Mouse (Mus musculus) kidney, adult 18-20 months (tissue): ENCODE measurements around the gene Ncam1.

Experiments
- DNase-seq: peaks from one replicate; pipeline ENCODE4 v3.0.0; 2021

Ncam1 gene

GRCm38 (mm10) chr9:49672646-49673199 lies 126.0 kb downstream of the Ncam1 start:
- no peak for DNase-seq

DNA sequence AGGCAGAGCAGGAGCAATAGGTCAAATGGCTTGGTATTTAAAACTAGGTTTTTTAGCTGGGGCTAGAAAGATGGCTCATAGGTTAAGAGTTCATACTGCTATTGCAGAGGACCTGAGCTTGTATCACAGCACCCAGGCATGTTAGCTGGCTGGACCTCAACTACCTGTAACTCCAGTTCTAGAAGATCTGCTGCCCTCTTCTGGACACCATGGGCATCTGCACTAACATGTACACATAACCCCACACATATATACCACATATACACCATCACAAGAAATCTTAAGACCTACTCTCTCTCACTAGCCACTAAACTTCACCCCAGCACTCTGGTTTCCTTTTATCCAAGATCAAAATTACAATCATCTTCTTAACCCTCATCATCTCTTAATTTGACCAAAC lies 131.7 kb downstream of the Ncam1 start:
- no peak for DNase-seq

DNA sequence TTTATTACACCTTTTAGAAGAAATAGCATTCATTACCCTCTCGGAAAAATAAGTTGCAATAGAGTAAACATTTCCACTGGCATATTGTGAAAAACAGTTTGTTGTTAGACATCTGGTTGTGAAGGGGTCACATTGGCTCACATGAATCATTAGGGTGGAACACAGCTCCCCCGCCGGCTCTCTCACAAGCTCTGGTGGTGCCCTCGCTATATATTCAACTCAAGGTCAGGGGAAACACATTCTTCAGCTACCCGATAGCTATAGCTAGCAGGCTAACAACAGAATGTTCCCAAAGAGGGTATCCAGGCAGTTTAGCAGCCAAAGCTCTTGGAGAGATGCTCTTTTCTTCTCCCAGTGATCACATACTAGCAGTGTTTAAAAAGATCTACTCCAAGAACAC lies 133.4 kb downstream of the Ncam1 start:
- DNase-seq, result no peak

DNA sequence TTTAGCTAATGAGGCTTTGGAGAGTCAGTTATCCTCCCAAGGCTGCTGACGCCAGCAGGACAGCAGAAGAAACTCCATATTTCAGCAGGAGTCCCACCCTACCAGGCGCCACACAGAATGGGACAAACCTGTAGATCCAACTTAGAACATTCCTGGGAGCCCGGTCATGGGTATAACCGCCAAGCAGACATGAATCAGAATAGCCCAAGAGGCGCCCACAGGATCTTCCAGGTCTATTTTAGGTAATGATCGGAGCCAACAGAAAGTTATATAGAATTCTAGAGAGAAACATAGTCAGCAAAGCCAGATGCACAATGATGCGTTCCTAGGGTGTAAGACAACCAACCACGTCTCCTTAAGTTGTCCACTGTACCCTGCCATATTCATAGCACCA lies 134.8 kb downstream of the Ncam1 start:
- DNase-seq, result no peak

DNA sequence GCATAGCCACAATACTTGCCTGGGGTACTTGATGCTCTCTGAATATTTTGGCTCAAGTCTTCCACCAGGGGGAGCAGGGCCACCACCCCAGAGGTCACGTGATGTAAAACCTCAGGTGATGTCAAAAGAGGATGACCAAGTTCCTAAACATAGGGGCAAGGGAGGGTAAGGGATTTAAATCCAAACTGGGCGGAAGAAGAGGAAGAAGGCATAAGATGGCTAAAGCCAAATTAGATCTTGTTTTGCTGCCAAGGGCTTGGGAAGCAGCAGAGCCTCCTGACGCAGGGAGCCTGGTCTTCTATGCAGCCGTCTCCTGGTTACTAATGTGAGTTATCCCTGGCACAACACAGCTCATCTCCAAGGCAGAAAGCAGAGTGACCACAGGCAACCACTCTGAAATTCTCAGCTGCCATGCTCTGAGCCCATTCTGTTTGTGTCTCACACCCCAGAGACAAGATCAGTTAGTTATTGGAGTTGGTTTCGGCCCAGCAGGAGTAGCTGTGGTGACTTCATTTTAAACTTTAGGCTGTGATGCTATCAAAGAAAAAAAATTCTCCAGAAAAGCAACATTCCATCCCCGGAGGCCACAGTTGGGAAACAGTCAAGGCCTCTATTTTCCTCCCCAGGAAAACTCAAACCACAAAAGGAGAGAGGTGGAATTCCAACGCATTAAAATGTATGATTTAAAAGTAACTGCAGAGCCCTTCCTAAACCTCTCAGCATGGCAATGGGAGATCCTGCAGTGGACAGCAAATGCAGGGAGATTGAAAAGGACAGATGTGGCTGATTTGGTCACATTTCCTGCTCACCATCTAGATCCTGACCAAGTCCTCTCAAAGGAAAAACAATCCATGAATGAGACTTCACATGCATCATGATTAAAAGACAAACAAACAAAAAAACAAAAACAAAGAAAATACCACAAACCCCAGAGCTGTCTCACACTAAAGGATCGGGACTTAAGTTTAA lies 135.5 kb downstream of the Ncam1 start:
- DNase-seq, result peak; percentile 27

DNA sequence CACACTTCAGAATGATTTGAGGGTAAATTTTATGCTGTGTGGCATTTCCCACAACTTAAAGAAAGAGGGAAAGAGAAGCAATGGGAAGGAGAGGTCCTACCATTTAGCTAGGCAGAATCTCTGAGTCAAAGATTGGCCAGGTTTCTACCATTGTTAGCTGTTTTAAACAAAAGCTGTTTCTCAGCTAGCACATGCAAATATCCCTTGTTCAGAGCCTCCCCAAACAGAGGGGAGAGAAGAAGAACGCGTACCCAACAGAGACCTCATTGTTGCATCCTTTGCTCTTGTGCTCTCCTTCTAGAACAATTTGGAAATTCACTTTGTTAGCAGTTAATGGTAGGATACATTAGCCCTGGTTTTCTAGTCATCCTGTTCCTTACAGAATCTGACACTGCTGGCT lies 137.2 kb downstream of the Ncam1 start:
- no peak for DNase-seq

GRCm38 (mm10) chr9:49658381-49658856 lies 140.3 kb downstream of the Ncam1 start:
- no peak for DNase-seq

DNA sequence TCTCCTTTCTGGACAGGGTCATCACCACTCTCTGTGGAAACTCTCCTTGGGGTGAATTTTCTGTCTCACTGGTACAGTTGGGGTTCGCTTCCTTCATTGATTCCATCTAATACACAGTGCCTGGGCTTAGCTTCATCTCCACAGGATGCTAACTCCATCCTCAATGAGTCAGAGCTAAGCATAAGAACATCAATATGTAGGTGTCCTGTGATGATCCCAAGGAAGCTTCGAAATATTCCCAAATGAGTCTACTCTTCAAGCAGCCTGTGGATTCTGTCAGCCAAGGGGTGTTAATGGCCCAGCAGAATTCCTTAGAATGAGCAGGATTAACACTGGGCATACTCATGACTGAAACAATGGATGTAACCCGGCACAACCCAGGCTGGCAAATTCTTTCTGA lies 144.3 kb downstream of the Ncam1 start:
- no peak for DNase-seq

- no peak for DNase-seq
Measured at GRCm38 (mm10) chr9:49653478-49654245, 145.1 kb downstream of the Ncam1 start.

- DNase-seq, result no peak
Measured at GRCm38 (mm10) chr9:49644296-49644695, 154.4 kb downstream of the Ncam1 start.

DNA sequence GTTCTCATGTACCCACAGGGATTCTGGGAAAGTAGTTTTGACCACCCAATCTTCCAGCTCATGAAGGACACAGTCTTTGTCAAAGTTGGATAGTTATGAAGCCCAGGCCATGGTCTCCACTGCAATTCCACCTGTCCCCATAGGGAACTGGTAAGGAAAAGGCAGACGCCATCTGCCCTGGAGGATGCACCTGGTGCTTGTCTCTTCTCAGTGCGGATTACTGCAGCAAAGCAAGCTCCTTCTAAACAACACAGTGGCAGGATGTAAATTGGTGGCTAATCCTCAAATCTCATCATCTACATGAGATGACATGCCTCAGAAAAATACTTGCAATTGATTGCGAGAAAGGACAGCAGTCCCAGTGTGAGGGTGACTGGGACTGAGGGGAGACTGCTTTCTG lies 158.0 kb downstream of the Ncam1 start:
- no peak for DNase-seq

GRCm38 (mm10) chr9:49640142-49640541 lies 158.6 kb downstream of the Ncam1 start:
- no peak for DNase-seq

- no peak for DNase-seq
Measured at GRCm38 (mm10) chr9:49637955-49638354, 160.8 kb downstream of the Ncam1 start.

DNA sequence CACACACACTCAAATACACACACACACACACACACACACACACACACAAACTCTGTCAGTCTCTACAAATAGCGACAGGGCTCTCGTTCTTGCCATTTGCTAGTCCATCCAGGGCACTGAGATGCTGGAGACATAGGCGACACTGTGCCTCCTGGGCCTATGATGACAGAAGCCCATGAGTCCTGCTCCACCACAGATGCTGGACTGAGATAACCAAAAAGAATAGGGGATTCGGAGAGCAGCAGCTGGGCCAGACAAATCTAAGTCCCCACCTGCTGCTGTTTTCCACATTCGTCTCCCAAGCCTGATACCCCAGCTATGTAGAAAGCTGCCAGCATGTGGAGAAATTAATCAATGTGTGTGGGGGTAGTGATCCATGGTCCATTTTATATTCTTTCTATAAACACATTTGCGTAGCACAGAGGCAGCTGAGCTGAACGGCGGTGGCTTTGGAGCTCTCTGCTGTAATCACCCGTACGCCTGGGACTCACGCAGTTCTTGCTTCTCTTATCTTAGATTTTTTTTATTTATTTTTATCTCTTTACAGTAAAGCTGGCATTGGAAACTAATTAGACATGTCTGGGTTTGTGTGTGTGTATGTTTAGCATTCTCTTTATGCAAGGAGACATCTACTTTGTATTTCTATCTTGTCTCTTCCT lies 162.9 kb downstream of the Ncam1 start:
- no peak for DNase-seq

GRCm38 (mm10) chr9:49632591-49632990 lies 166.1 kb downstream of the Ncam1 start:
- no peak for DNase-seq

DNA sequence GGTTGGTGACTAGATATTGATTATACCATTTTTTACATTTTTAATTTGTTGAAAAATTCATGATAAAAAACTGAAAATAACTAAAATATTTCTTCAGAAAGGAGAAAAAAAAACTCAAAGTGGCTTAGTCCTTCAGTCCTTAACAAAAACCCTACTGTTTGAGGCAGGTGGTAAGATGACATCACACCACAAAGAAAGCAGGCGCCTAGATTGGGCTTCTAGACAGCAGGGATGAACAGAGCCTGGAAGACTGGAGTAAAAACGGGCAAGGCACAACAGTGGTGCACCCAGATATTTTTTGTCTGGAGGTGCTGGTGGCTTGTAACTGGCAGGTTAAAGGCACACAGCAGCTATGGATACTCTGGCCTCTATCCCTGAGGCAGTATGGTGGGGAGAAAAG lies 168.4 kb downstream of the Ncam1 start:
- no peak for DNase-seq

DNA sequence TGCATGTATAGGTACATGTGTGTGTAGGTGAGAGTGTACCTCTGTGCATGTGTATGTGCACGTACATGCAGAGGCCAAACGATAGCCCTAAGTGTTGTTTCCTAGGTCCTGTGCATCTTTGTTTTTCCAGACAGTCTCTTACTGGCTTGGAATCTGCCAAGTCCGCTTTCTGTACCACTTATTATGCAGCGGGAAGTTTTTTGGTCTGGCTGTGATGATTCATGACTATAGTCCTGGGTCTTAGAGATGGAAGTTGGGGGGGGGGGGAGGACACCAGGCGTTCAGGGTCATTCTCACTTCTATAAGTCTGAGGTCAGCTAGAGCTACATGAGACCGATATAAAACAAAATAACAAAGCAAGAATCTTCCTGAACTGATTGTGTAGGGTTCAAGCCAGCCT lies 173.8 kb downstream of the Ncam1 start:
- no peak for DNase-seq

GRCm38 (mm10) chr9:49623934-49624505 lies 174.7 kb downstream of the Ncam1 start:
- DNase-seq, result no peak

DNA sequence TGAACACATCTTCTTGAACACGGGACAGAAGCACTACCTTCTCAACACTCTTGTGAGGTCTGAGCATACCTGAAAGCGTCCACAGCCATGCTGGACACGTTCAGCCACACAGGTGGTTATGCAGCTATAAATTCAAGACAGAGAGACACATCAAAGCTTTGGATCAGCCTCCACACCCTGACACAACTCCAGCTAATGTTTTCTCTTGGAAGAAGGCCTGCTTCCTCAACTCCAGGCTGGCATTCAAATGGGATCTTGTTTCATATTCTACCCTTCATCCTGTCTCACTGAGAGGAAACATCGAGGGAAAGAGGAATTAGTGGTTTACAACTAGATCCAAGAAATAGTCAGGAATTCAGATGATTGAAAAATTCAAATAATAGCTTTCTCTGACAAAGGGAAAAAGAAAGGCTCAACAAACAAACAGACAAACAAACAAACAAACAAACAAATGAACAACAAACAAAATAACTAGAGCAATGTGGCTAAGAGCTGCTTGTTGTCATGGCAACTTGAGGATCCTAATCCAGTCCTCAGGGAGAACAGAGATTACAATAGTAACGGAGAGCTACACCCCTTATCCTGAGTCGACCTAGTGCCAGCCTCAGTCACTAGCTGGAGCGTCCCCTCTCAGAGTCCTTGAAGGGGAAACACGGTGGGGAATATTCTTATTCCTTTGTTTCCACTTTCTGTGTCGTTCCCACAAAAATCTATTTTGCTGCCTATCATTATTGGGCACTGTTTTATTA lies 175.6 kb downstream of the Ncam1 start:
- DNase-seq, result no peak

- no peak for DNase-seq
Measured at GRCm38 (mm10) chr9:49621691-49622090, 177.0 kb downstream of the Ncam1 start.

GRCm38 (mm10) chr9:49618699-49619392 lies 179.9 kb downstream of the Ncam1 start:
- DNase-seq, result no peak
